Mouse (Mus musculus) heart, postnatal 0 days (tissue): ENCODE results near the gene Olfr52.

ENCODE experiments used
- CTCF ChIP-seq: IDR thresholded peaks from 2 replicates; pipeline ENCODE4 v1.5.1; 2016; ENCODE audit warnings: antibody characterized with exemption, control low read depth, low read depth
- EP300 ChIP-seq: IDR thresholded peaks from 2 replicates; pipeline ENCODE4 v1.6.1; 2016; ENCODE audit warnings: antibody characterized with exemption, low read depth

GRCm38 (mm10) chr2:86185583-86185982 is at the start of gene Olfr52:
- TF ChIP-seq EP300 (no peak), CTCF (no peak)
